Mouse (Mus musculus): ENCODE data around the gene Slc24a2. TPM values are rescaled to one million over a fixed set of nuclear protein-coding genes. Genes with fewer than 3 reads are reported as not detected.

The Slc24a2 gene
- total RNA-seq, 2 experiments from 2014 or later = 301 to 336 TPM

DNA sequence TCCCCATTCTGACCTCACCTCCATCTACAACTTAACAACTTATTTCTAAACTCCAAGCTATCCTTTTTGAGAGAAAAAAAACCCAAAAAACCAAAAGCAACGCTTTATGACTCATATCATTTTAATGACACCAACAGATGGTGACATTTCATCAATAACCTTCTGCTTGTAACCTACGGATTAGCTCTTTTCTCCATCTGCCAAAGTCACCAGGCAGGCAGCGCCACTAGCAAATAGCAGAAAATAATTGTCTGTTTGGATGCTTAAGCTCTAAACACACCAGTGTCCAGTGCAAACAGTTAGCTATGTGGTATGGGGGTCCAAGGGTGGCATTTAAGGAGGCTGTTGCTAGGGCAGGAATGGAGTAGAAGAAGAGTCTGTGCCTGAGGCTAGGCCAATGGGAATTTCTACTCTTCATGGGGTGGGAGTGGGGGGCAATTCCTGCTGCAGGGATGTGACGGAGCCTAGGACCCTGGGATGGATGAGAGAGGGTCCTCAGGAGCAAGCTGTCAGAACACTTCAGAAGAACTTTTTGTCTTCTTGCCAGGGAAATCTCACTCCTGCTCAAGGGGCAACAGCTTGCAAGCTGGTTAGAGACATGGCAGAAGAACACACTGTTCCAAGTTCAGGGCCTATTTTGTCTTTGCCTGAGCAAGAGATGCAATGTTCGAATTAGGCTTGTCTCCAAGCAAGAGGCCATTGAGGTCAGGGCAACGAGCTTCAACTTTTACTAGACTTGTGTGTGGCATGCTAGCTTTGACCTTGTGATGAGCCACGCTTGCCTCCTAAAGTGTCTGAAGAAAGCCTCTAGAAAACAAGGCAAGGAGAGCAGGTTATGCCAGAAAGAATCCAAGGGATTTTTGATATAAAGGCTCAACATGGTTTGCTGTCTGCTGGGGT is 216.3 kb downstream of the Slc24a2 start:
- intact Hi-C loops (cut with DNase I) = no loop called here
- DNase-seq (ENCODE audit: low spot score in 2 of 2) = no peak

DNA sequence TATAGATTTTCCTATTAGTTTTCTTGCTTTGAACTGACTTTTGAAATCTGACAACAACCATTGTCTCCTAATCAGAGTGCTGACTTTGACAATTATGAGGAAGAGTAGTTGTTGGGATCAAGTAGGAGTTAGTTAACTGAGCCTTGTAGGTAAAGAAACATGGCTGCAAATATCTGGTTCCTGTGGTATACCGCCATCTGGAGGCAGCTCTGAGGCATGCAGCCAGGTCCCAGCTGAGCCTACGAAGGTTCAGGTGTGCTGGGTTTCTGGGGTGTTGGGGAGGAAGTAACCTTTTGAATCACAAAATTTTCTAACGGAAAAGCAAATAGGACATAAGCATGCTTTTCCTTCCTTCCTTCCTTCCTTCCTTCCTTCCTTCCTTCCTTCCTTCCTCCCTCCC is 237.8 kb downstream of the Slc24a2 start:
- intact Hi-C loops (cut with DNase I) = no loop called here
- no peak for DNase-seq (ENCODE audit: low spot score in 2 of 2)

- DNase-seq (ENCODE audit: low spot score in 2 of 2) = no peak
- intact Hi-C loops (cut with DNase I) = no loop called here
These were observed 241.0 kb downstream of the Slc24a2 start for GRCm38 (mm10) chr4:86989301-86989700.

DNA sequence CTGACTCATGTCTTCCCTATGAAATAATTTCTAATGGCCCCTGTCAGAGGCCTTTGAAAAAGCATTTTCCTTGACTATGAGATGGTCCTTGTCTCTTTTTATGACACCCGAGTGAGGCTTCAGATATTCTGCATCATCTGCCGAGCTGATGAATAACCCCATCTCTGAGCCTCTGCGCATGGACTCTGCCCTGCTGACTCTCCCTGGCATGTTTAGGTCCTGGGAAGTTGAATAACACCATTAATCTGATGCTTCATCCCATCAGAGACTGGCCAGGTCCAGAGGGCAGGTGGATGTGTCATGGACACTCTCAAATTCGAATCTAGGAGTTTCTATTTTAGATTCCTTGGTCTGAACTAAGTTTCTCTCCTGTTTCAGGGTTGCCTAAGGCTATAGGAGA is 242.4 kb downstream of the Slc24a2 start:
- intact Hi-C loops (cut with DNase I) = no loop called here
- DNase-seq (ENCODE audit: low spot score in 2 of 2) = no peak

DNA sequence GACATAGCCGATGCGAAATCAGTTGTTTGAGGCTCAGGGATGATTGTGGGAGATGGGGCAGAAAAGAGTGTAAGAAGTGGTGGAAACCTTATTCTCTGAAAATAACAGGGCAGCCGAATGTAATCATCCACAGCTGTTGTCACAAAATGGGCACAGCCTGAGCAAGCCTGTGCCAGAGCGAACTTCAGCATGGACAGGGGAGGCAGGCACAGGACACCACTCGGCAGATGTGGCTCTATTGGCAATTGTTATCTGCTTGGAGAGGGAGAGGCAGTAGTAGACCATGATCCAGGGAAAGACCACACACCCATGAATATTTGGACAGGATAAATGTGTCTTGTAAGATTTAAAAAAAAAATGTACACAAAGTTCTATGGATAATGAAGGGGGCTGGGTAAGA is 253.0 kb downstream of the Slc24a2 start:
- intact Hi-C loops (cut with DNase I) = no loop called here
- DNase-seq (ENCODE audit: low spot score in 2 of 2) = no peak

GRCm38 (mm10) chr4:86957576-86958411 is 272.5 kb downstream of the Slc24a2 start:
- peak; percentile 74 for DNase-seq (ENCODE audit: low spot score in 2 of 2)
- intact Hi-C loops (cut with DNase I) = loop anchor here (5.0 kb wide), 1 partner anchor 405 kb away; no protein-coding TSS in a partner anchor

- intact Hi-C loops (cut with DNase I) = loop anchor here (5.0 kb wide), 1 partner anchor 407 kb away; no protein-coding TSS in a partner anchor
- no peak for DNase-seq (ENCODE audit: low spot score in 2 of 2)
These were observed 274.8 kb downstream of the Slc24a2 start for GRCm38 (mm10) chr4:86955448-86955847.

DNA sequence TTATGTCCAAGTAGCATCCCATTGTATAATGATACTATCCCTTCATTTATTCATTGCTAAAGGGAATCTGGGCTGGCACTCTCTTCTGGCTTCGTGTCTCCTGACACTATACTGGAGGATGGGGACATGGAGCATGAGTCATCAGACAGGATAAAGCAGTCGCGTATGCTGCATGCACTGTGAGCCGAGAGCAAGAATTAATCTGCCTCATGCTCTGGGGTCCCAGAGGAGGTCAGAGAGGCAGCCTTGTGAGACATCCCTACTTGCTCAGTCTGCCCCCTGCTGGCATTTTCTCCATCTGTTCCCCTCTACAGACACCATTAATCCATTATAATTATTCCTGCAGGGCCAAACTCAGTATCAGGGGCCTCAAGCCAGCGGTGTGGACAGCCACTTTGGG is 276.8 kb downstream of the Slc24a2 start:
- peak in 1 of 2 experiments; percentile 7 for DNase-seq (ENCODE audit: low spot score in 2 of 2)
- intact Hi-C loops (cut with DNase I) = no loop called here

- intact Hi-C loops (cut with DNase I) = no loop called here
- DNase-seq (ENCODE audit: low spot score in 2 of 2) = no peak
These were observed 281.5 kb downstream of the Slc24a2 start for GRCm38 (mm10) chr4:86948794-86949193.

- DNase-seq (ENCODE audit: low spot score in 2 of 2) = no peak
- intact Hi-C loops (cut with DNase I) = no loop called here
These were observed 287.0 kb downstream of the Slc24a2 start for GRCm38 (mm10) chr4:86943296-86943695.

- intact Hi-C loops (cut with DNase I) = no loop called here
- no peak for DNase-seq (ENCODE audit: low spot score in 2 of 2)
These were observed 287.6 kb downstream of the Slc24a2 start for GRCm38 (mm10) chr4:86942656-86943055.

DNA sequence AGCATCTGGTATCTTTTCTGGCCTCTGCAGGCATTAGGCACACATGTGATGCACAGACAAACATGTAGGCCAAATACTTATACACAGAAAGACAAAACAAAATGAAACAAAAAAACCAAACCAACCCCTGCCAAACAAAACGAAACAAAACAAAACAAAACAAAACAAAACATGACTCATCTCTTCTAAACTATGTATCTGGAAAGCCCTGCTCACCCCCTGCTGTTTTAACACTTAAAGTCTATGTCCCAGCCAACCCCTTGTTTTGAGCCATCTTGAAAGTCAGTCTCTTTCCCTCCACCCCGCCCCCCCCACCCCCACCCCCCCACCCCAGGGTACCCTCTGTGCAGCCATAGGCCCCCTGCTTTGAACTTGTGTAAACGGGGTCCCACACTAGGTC is 293.6 kb downstream of the Slc24a2 start:
- intact Hi-C loops (cut with DNase I) = no loop called here
- no peak for DNase-seq (ENCODE audit: low spot score in 2 of 2)

DNA sequence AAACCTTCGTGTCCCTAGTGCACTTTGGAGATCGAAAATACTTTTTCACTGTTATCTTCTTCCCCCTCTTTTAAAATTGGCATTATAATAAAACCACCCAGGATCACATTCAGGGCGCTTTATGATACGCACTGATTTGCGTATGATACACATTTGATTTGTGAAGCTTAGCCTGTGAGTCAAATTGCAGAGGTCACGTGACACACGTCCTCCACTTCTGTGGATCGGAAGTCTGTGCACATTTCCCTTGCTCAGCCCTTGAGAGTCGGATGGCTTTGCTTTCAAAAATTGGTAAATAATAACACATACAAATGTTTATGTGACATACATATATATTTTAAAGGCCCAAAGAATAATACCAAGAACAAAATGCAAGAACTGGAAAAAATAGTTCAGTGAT is 294.1 kb downstream of the Slc24a2 start:
- DNase-seq (ENCODE audit: low spot score in 2 of 2) = no peak
- intact Hi-C loops (cut with DNase I) = no loop called here

Data from left cerebral cortex, postnatal 36 days (tissue).